Mouse (Mus musculus): ENCODE measurements around the gene Fancc. TPM values are rescaled to one million over a fixed set of nuclear protein-coding genes. Genes with fewer than 3 reads are reported as not detected.
"Not testable (repeated sequence)": the region's sequence is repeated elsewhere in the genome, so short reads cannot be mapped to it uniquely, and the experiment has no call there.

The Fancc gene
- total RNA-seq, 2 experiments from 2014 or later: 10.0 to 11.3 TPM

DNA sequence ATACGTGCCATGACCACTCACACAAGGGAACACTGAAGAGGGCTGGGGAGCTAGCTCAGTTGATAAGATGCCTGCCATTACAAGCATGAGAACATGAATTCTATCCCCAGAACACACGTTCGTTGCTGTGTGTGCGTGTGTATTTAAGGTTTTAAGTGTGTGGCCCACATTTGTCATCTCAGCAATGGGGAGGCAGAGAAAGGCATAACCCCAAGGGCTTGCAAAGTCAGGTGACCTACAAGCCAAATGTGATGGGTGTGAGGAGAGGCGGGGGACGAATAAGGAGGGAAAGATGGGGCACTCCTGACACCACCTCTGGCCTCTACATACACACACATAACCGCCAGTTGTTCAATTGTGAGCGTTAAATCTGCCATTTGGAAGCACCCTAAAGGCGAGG, 66.9 kb downstream of the Fancc start:
- ATAC-seq (replicated peaks; ENCODE audit: poor library complexity, severe bottlenecking): no peak

DNA sequence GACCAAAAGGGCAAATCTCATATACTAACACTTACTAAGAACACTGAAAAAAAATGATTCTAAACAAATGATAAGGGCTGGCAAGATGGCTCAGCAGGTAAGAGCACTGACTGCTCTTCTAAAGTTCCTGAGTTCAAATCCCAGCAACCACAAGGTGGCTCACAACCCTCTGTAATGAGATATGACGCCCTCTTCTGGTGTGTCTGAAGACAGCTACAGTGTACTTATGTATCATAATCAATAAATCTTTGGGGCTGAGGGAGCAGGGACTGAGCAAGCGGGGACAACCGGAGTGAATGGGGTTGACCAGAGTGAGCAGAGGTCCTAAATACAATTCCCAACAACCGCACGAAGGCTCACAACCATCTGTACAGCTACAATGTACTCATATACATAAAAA, 68.9 kb downstream of the Fancc start:
- not testable (repeated sequence) for ATAC-seq (replicated peaks; ENCODE audit: poor library complexity, severe bottlenecking)

DNA sequence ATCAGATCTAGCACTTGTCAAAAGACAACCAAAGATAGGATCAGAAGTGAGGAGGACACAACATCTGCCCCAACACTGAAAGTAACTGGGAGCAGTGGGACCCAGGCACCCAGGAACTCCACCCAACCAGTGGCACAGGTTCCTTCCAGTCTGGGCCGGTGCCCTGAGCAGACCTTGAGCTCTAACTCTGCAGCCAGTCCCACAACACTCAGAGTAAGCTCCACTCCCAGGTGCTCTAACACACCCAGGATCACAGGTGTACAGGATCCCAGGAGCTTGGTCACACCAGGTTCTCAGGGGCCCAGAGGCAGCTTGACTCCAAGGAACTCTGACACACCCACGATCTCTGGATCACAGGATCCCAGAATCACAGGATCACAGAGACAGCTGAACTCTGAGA, 74.0 kb downstream of the Fancc start:
- ATAC-seq (replicated peaks; ENCODE audit: poor library complexity, severe bottlenecking): no peak

DNA sequence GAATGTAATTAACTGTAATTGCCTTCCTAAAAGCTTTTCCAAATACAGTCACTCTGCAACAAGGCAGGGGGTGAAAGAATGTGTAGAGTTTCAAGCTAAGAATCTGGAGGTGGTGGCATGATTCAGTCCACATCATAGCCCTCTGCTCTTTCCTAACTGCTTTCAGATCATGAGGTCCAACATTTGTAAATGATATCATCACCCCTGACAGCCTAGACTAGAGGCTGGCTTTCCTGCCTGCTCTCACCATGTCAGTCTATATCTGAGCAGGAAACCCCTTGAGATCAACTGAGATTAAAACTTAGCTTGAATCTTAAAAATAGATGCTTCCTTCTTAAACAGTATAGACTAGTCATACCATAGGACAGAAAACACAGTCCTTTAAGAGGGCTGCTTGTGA, 75.9 kb downstream of the Fancc start:
- ATAC-seq (replicated peaks; ENCODE audit: poor library complexity, severe bottlenecking): no peak

DNA sequence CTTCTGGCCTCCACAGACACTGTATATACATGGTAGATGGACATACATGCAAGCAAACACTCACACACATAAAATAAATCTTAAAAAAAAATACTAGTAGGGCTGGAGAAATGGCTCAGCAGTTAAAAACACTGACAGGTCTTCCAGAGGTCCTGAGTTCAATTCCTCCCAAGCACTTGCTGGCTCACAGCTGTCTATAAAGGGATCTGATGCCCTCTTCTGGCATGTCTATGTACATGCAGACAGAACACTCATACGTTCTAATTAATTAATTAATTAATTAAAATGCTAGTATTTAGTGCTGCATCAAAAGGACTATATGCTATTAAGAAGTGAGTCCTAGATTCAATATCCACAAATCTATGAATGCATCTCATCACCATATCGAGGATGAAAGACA, 78.9 kb downstream of the Fancc start:
- ATAC-seq (replicated peaks; ENCODE audit: poor library complexity, severe bottlenecking): no peak

DNA sequence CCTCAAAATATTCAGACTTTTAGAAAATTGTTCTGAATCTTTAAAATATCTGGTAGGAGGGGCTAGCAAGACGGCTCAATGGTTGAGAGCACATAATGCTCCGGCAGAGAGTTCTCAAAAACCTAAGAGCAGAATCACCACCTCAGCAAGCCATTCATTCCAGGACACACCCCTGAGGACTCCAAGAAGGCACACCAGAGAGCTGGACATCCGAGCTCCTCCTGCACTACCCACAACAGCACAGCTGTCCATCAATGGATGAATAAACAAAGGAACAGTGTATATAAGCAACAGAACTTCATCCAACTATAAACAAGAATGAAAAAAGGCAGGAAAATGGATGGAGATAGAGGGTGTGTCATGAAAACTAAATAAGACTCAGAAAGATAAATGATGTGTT, 80.3 kb downstream of the Fancc start:
- no peak for ATAC-seq (replicated peaks; ENCODE audit: poor library complexity, severe bottlenecking)

DNA sequence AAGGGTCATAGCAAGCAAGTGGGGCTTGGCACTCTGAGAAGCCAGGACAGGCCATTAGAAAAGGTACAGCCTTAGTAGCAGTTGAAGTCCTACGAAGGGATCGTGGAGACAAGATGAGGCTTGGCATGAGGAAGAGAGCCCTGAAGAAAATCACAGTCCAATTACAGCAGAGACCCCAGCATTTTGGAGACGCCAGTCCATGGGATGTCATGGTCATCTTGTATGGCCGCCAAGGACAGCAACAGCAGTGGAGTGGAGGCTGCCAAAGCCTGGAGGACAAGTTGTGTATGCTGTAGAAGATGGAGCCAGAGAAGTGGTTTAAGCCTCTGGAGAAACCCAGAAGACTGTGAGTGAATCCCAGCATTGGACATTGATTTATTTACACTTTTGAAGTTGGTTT, 84.4 kb downstream of the Fancc start:
- no peak for ATAC-seq (replicated peaks; ENCODE audit: poor library complexity, severe bottlenecking)

DNA sequence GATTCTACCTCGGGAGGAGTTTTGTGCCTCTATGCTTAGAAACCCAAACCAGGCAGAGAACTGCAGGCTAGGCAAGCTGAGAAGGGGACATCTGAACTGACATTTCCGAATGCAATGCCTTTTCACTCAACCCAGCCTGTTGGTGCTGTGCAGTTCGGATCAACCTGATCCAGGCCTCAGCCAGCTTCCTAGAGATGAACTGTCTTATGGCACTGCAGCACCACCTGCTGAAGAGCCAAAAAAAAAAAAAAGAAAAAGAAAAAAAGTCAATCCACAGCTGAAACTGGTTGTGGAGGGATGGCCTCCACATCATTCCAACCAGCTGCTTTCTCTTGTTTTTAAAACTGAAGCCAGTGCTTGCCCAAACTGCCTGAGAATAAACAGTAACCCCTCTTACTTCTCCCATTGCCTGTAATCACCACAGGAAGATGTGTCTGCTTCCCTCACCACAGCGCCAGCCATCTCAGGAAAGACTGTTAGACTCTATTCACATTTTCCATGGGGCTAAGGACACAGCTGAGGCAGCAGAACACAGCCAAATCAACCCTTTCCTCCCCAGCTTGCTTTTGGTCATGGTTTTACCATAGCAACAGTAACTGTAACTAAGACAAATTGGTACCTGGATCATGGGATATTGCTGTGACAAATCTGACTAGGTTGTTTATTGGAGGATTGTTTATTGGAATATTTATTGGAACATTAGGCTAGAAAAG, 85.6 kb downstream of the Fancc start:
- peak; percentile 50 for ATAC-seq (replicated peaks; ENCODE audit: poor library complexity, severe bottlenecking)

DNA sequence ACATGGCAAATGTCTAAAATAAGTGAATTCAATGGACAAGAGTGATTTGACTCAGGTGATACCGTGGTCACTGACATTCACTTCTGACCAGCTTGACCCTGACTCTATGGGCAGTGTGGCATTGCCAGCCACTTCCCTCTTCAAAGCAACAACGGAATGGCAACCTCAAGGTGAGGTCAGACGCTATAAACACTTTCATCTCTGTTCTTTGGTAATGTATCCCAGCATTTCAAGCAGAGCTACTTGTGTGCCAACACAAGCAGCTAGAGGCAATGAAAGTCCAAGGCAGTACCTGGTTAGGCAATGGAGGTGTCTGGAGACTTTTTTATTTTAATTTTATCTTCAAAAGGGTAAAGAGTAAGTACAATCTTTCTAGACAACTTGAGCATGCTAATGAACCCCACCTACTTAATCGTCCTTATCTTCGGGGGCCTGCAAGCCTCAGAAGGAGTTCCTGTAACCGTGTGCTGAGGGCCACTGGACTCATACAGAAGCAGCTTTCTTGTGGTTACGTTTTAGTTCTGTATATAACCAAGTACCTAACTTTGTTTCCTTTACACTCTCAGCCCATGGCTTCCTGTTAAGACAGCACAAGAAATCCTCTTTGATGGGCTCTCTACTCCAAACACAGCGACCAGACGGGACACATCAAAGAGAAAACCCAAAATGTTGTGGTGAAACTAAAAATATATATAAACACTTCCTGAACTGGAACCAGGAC, 86.3 kb downstream of the Fancc start:
- ATAC-seq (replicated peaks; ENCODE audit: poor library complexity, severe bottlenecking): peak; percentile 58

DNA sequence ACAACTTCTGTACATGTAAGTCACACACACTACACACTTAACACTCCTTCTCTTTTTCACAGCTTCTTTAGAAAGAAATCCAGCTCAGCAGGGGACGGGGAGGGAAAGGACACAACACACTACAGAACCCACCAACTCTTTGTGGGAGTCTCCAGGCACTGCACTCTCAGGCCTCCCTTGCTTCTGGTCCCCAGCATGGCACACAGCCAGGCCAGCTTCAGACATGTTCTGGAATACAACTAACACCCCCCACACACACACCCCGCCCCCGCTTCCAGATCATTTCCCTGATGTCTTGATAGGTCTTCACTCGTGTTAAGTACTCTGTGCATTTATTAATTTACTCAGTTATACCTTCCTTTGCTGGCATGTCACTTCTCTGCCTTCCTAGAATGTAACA, 91.9 kb downstream of the Fancc start:
- ATAC-seq (replicated peaks; ENCODE audit: poor library complexity, severe bottlenecking): no peak

DNA sequence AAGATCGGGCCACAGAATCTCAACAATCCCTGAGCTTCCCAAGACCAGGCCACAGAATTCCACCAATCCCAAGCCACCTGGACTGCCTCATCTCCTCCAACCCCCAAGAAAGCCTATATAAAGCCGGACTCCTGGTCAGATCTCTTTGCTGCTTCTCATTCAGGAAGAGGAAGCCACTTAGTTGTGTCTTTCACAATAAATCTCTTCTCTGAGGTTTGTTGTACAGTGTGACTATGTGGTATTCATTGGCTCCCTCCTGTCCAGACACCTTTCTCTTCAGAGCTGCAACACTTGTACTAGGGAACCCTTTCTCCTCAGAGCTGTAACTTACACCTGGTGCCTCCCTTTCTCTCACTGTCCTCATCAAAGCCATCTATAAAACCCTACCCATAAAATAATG, 92.4 kb downstream of the Fancc start:
- peak; percentile 91 for ATAC-seq (replicated peaks; ENCODE audit: poor library complexity, severe bottlenecking)

DNA sequence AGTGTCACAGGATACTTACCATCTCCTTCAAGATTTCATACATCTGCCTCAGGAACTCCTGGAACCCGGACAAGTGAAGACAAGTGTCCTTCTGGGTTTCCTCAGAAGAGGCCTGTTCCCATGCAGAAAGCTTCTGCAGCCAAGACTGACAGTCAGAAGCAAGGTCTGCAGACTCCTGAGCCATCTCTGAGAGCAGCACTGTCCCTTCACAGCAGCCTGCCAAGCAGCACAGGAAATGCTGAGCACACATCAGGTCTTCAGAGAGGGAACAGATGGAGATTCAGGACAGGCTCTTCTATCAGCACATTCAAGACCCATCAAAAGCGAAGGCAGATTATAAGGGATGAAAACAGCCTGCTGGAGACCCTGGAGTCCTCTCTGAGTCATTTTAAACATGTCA, 94.3 kb downstream of the Fancc start:
- no peak for ATAC-seq (replicated peaks; ENCODE audit: poor library complexity, severe bottlenecking)

DNA sequence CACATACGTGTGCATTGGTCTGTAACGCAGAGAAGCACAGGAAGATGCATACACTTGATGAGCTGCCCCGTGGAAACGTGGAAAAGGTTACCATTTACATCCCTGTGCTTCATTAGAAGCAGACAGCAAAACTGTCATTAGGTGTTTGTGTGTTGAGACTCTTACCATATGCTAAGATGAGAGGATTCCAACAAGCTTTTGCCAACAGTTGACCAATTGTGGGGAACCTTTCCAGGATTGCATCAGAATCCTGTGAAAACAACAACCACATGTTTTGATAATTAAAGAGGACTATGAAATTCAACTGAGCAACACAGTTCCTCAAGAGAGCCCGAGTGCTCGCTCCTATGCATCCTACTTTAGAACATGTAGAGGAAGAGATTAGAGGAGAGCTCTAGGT, 97.0 kb downstream of the Fancc start:
- ATAC-seq (replicated peaks; ENCODE audit: poor library complexity, severe bottlenecking): no peak

DNA sequence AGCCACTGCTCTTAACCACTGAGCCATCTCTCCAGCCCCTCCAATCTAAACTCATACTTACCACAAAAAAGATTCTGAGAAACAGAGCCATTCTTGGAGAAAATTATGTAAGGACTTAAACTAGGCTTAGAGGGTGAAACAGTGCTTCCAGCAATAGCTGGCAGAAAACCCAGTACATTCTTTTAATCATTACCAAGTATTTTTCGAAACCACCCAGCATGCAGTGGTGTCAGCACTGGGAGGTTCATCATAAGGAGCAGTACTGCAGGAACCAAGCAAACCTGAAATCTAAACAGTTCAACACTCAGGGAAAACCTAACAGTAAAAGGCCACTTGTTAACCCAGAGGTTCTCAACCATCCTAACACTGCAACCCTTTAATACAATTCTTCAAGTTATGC, 99.7 kb downstream of the Fancc start:
- no peak for ATAC-seq (replicated peaks; ENCODE audit: poor library complexity, severe bottlenecking)

DNA sequence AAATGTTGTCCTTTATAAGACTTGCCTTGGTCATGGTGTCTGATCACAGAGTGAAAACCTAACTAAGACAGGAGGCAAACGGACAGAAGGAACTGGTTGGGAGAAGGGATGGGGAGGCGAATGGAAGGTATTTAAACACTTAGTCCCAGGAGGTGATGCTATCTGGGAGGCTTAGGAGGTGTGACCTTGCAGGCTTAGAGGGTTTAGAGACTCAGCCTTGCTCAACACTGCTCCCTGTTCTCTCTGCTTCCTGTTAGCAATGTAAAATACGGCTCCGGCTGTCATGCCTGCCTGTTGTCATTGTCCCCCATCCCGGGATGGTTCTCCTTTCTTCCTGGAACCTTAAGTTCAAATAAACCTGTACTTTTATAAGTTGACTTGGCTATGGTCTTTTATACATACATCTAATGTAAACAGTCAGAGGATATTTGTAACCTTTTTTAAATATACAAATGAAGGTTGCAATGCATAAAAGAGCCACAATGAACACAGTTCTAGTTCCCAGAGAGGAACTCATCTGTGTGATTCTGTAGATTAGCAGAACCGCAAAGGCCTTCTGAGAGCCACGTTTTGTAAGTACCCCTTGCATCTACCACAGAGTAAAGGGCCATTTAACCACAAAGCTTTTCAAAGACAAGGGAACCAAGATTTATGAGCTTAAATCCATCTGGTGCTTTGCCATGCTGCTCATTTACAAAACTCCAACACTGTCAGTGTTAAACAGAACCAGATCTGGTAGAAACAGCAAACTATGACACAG, 102.6 kb downstream of the Fancc start:
- ATAC-seq (replicated peaks; ENCODE audit: poor library complexity, severe bottlenecking): peak; percentile 91

DNA sequence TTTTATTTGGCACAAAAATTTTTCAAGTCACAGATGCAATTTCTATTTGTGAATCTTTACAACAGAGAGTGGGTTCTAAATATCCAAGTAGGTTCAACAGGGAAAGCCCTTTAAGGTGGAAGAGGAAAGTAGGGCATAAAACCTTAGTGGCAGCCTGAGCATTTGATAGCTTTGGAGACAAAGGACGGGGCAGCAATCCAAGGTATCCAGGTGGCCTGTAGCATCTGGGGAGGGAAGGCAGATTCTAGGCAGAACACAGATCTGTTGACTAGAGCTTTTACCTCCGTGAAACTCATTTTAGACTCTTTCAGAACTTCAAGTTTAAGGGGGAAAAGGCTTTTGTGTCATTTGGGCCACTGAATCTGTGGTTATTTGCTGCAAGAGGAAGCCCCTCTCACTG, 111.8 kb downstream of the Fancc start:
- no peak for ATAC-seq (replicated peaks; ENCODE audit: poor library complexity, severe bottlenecking)

DNA sequence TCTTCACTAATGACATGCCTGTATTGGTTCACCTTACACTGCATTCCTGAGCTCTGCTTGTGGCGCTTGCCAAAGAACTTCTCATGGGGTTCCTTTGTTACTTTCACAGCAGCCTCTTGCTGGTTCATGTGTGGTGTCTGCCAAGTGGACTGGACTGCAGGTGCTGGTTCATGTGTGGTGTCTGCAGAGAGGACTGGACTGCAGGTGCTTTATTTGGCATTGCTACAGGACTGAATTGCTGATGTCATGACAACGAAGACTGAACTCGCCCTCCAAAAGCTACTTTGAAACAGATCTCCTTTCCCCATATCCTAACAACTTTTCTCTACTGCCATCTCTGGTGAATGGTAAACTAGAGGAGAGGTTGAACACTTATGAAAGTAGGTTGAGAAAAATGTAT, 112.3 kb downstream of the Fancc start:
- no peak for ATAC-seq (replicated peaks; ENCODE audit: poor library complexity, severe bottlenecking)

DNA sequence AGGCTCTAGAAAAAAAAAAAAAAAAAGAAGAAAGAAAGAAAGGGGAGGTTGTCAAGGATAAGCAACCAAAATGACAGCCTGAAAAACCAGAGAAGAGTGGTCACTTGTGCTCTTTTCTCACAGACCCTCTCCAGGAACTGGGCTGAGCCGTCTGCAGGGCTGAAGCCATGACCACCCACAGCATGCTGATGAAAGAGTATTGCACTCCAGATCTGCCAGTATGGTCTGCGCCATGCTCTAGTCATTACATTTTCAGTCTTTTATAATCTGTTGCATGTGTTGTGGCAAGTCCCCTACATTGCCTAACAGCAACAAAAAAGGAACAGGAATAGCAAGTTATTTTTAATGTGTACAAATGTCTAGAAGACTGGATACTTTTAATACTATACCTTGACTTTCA, 114.9 kb downstream of the Fancc start:
- peak; percentile 71 for ATAC-seq (replicated peaks; ENCODE audit: poor library complexity, severe bottlenecking)

DNA sequence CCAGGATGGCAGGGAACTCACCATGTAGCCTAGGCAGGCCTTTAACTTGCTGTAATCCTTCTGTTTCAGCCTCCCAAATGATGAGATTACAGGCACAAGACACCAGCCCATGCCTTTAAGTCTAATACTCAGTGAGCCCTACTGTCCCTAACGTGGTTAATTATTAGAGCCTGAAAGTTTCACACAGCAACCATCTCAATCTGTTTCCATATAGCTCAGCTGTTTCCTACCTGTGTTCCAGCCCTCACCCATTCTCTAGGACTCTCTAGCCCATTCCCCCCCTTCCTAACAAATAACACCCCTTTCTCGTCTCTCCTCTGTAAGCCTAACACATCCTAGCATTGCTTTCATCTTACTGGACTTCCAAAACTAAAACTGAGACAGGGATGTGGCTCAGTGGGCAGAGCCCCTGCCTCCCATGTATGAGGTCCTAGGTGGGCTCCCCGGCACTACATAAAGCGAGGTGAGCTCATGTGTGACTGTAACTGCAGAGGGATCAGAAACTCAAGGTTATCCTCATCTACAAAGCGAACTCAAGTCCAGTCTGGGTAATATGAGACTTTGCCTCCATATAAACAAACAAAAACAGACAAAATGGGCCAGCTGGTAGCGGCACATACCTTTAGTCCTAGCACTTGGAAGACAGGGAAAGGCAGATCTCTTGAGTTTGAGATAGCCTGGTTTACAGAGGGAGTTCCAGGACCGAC, 123.5 kb downstream of the Fancc start:
- ATAC-seq (replicated peaks; ENCODE audit: poor library complexity, severe bottlenecking): no peak

DNA sequence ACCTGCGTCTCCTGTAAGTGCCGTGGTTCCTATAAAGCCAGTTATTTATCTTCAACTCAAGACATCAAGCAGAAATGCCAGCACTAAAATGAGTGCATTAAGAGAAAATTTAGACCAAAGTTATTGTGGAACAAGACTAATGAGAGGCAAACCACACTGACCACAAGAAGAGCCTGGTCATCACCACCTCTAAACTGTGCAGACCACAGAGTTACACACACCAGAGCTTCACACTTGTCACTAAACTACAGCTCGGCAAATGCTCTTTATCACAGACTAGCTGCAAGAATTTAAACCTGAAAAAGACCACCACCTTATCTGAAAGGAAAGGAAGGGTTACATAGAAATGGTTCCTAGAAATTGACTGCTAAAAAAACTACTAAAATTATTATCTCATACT, 135.3 kb downstream of the Fancc start:
- peak; percentile 78 for ATAC-seq (replicated peaks; ENCODE audit: poor library complexity, severe bottlenecking)
